Mouse (Mus musculus): ENCODE results near the gene Borcs6.

Borcs6 gene

GRCm38 (mm10) chr11:69103531-69104435 lies 44.3 kb downstream of the Borcs6 start:
- peak; percentile 23 for DNase-seq

DNA sequence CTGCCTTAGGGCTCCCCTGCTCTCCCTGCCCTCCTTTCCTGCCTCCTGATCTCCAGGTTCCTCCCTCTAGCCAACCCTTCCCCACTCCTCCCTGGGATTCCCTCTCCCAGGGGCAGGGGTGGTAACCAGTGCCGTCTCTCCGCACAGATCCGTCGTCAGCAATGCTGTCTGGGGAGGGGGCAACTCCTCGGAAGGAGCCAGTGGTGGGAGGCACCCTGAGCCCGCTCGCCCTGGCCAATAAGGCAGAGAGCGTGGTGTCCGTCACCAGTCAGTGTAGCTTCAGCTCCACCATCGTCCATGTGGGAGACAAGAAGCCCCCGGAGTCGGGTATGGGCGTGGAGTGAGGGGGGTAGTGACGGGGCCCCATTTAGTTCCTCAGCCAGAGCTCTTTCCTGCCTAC lies 45.0 kb downstream of the Borcs6 start:
- peak; percentile 29 for DNase-seq

GRCm38 (mm10) chr11:69105227-69105626 lies 45.7 kb downstream of the Borcs6 start:
- no peak for DNase-seq

- DNase-seq: peak; percentile 29
Observed at GRCm38 (mm10) chr11:69105796-69106195, 46.3 kb downstream of the Borcs6 start.

DNA sequence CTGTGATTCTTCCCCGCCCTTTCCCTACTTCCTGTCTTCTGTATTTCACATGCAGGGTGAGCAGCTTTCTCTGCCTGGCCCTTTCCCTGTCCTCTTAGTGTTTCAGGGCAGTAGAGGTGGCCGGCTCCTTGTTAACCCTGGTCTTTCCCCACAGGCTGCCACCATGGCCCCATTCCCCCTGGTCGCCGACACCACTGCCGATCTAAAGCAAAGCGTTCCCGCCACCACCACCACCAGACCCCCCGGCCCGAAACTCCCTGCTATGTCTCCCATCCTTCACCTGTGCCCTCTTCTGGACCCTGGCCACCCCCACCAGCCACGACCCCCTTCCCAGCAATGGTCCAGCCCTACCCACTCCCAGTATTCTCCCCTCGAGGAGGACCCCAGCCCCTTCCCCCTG lies 46.8 kb downstream of the Borcs6 start:
- DNase-seq: peak; percentile 23

DNA sequence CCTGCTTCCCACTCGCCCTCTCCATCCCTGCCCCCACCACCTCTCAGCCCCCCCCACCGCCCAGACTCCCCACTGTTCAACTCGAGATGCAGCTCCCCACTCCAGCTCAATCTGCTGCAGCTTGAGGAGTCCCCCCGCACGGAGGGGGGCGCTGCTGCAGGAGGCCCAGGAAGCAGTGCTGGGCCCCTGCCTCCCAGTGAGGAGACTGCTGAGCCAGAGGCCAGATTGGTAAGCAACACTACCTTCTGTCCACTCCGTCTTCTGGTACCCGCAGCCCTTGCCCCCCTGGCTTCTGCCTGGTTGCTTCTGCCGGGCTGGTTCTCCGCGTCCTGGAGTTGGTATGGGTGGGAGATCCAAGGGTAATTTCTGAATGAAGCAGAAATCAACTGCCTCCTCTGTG lies 47.3 kb downstream of the Borcs6 start:
- DNase-seq: no peak

- DNase-seq: peak; percentile 20
Observed at GRCm38 (mm10) chr11:69107676-69108075, 48.2 kb downstream of the Borcs6 start.

GRCm38 (mm10) chr11:69108223-69108622 lies 48.7 kb downstream of the Borcs6 start:
- DNase-seq: no peak

GRCm38 (mm10) chr11:69109032-69109900 lies 49.7 kb downstream of the Borcs6 start:
- no peak for DNase-seq

DNA sequence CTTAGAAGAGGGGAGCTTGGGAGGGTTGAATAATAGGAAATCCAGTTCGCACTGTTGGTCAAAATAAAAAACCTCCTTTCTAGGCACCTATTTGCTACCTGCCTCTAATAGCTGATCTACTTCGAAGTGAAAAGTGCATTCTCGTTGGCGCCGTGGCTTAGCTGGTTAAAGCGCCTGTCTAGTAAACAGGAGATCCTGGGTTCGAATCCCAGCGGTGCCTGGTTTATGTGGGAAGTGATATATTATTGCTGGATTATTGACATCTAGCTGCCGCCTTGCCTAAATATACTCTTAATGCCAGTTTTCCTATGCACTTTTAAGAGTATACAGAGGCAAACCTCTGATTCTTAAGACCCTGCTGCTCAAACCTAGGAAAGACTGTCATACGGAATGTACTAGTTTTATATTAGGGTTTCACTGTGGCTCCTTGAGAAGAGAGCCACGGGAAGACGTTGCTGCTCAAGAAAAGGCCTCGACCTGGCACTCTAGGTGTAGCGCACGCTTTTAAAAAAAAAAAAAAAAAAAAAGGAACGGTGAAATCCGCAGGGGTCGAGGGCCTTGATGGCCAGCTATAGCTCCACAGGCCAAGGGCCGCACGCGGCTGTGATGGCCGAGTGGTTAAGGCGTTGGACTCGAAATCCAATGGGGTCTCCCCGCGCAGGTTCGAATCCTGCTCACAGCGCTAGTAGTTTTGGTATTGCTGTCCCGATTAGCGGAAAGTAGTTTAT lies 51.0 kb downstream of the Borcs6 start:
- peak; percentile 94 for DNase-seq

All from cerebellum, adult 8-10 months (tissue).